Mouse (Mus musculus) hindbrain, embryonic 11.5 days (tissue): ENCODE measurements at regions not wholly inside any gene's neighbourhood (a gene's known extent, or its start where the extent isn't known, plus 50 kb on each side); places are given as distances from the start of the nearest gene placed in this dataset.
A peak's percentile ranks its signal among the peaks of the same experiment; 100 is the strongest.
"Not testable (repeated sequence)": the region's sequence is repeated elsewhere in the genome, so short reads cannot be mapped to it uniquely, and the experiment has no call there.

Source experiments
- ATAC-seq: fragments of 200-750 bp; cut with Nextera tagmentation; 2 replicates; pipeline ENCODE4 v1.8.0; 2017; ENCODE audit warnings: mild to moderate bottlenecking, moderate TSS enrichment, moderate library complexity; ENCODE audit not compliant: low FRiP score
- DNase-seq: peaks from one replicate; pipeline ENCODE4 v3.0.0-alpha.2; 2015; ENCODE audit warnings: low spot score
- H3K27ac ChIP-seq: fragments of 300-500 bp; sonication (generic); 2 replicates; pipeline ENCODE4 v1.5.1; 2014; ENCODE audit warnings: mild to moderate bottlenecking, low read depth, low read length
- H3K27me3 ChIP-seq: fragments of 300-500 bp; sonication (generic); 2 replicates; pipeline ENCODE4 v1.6.1; 2014; ENCODE audit warnings: mild to moderate bottlenecking, low read length, moderate library complexity, mixed read lengths; ENCODE audit not compliant: control insufficient read depth, insufficient read depth
- H3K36me3 ChIP-seq: fragments of 300-500 bp; sonication (generic); 2 replicates; pipeline ENCODE4 v1.6.1; 2014; ENCODE audit warnings: mild to moderate bottlenecking, low read length, moderate library complexity, mixed read lengths; ENCODE audit not compliant: control insufficient read depth, insufficient read depth
- H3K4me1 ChIP-seq: fragments of 300-500 bp; sonication (generic); replicated peaks from 2 replicates; pipeline ENCODE4 v1.6.1; 2014; ENCODE audit warnings: low read length, mixed read lengths; ENCODE audit not compliant: control insufficient read depth, insufficient read depth
- H3K4me2 ChIP-seq: fragments of 300-500 bp; sonication (generic); replicated peaks from 2 replicates; pipeline ENCODE4 v1.6.1; 2014; ENCODE audit warnings: mild to moderate bottlenecking, low read depth, low read length
- H3K4me3 ChIP-seq: fragments of 300-500 bp; sonication (generic); 2 replicates; pipeline ENCODE4 v1.5.1; 2014; ENCODE audit warnings: low read depth, low read length
- H3K9ac ChIP-seq: fragments of 300-500 bp; sonication (generic); 2 replicates; pipeline ENCODE4 v1.6.1; 2014; ENCODE audit warnings: low read depth, low read length
- H3K9me3 ChIP-seq: fragments of 300-500 bp; sonication (generic); 2 replicates; pipeline ENCODE4 v1.6.1; 2016; ENCODE audit warnings: low read length; ENCODE audit not compliant: control insufficient read depth
- WGBS: fragments of 180-500 bp; shearing (Covaris S2); extraction: QIAGEN DNeasy Blood & Tissue Kit; methylation state at CpG from one replicate; pipeline ENCODE4 v1.1.7; 2014; 5-methylcytosine and 5-hydroxymethylcytosine counted together

- Histone ChIP-seq H3K4me1 (no peaks in the 10 kb centered on the region), H3K4me3 (no peak overlapping the region), H3K36me3 (no peaks in the 10 kb centered on the region), H3K27me3 (no peaks in the 10 kb centered on the region), H3K9ac (no peak overlapping the region), H3K4me2 (no peak overlapping the region), H3K9me3 (no peaks in the 10 kb centered on the region), H3K27ac (no peak overlapping the region)
- ATAC-seq = no peak
- no peak for DNase-seq
- 62% methylated on average over 1 of the region's 1 CpGs for WGBS
These were observed 667.4 kb upstream of the Igfbp7 start for GRCm38 (mm10) chr5:78075203-78075602.

- 81% methylated on average over 4 of the region's 4 CpGs for WGBS
- no peak overlapping the region for H3K4me3 ChIP-seq
These were observed 624.9 kb upstream of the Igfbp7 start for GRCm38 (mm10) chr5:78032554-78033250.

GRCm38 (mm10) chr5:78017523-78017922, 609.7 kb upstream of the Igfbp7 start:
- H3K9me3 ChIP-seq = no peaks in the 10 kb centered on the region
- H3K4me1 ChIP-seq = no peaks in the 10 kb centered on the region
- no peak overlapping the region for H3K4me2 ChIP-seq
- DNase-seq (no peak), ATAC-seq (no peak)
- no peaks in the 10 kb centered on the region for H3K27me3 ChIP-seq
- WGBS = 86% methylated on average over 4 of the region's 4 CpGs
- H3K27ac ChIP-seq = no peak overlapping the region
- no peak overlapping the region for H3K4me3 ChIP-seq
- H3K36me3 ChIP-seq = no peaks in the 10 kb centered on the region
- H3K9ac ChIP-seq = no peak overlapping the region

More at GRCm38 (mm10) chr5:78032554-78033250, 624.9 kb upstream of the Igfbp7 start:
- no peak overlapping the region for H3K4me2 ChIP-seq
- DNase-seq = no peak
- H3K4me1 ChIP-seq = no peaks in the 10 kb centered on the region
- no peaks in the 10 kb centered on the region for H3K27me3 ChIP-seq
- no peaks in the 10 kb centered on the region for H3K9me3 ChIP-seq
- ATAC-seq = no peak
- no peak overlapping the region for H3K9ac ChIP-seq
- H3K27ac ChIP-seq = no peak overlapping the region
- H3K36me3 ChIP-seq = no peaks in the 10 kb centered on the region

- DNase-seq (peak; percentile 13), ATAC-seq (peak; percentile 71)
- Histone ChIP-seq H3K4me1 (no peaks in the 10 kb centered on the region), H3K4me2 (no peak overlapping the region), H3K9me3 (no peaks in the 10 kb centered on the region), H3K4me3 (no peak overlapping the region), H3K9ac (no peak overlapping the region), H3K36me3 (no peaks in the 10 kb centered on the region), H3K27me3 (no peaks in the 10 kb centered on the region), H3K27ac (no peak overlapping the region)
- 55% methylated on average over 10 of the region's 10 CpGs for WGBS
These were observed 578.7 kb upstream of the Igfbp7 start for GRCm38 (mm10) chr5:77986449-77987047.

GRCm38 (mm10) chr5:77985269-77985668, 577.4 kb upstream of the Igfbp7 start:
- Histone ChIP-seq H3K4me2 (no peak overlapping the region), H3K4me3 (no peak overlapping the region), H3K27me3 (no peaks in the 10 kb centered on the region), H3K36me3 (no peaks in the 10 kb centered on the region), H3K9me3 (no peaks in the 10 kb centered on the region), H3K9ac (no peak overlapping the region), H3K27ac (no peak overlapping the region), H3K4me1 (no peaks in the 10 kb centered on the region)
- no peak for DNase-seq
- ATAC-seq = peak; percentile 38; the same call in 1 of the 2 replicates
- 65% methylated on average over 1 of the region's 1 CpGs for WGBS

GRCm38 (mm10) chr5:77940021-77940420, 532.2 kb upstream of the Igfbp7 start:
- not testable (repeated sequence) for DNase-seq, H3K9me3 ChIP-seq, H3K4me1 ChIP-seq, H3K4me3 ChIP-seq, H3K4me2 ChIP-seq, H3K36me3 ChIP-seq, H3K27me3 ChIP-seq, H3K9ac ChIP-seq, H3K27ac ChIP-seq
- peak; percentile 64 for ATAC-seq
- 80% methylated on average over 4 of the region's 4 CpGs for WGBS

GRCm38 (mm10) chr5:77931874-77932273, 524.0 kb upstream of the Igfbp7 start:
- WGBS = 91% methylated on average over 2 of the region's 2 CpGs
- no peaks in the 10 kb centered on the region for H3K9me3 ChIP-seq
- no peak overlapping the region for H3K4me3 ChIP-seq
- H3K36me3 ChIP-seq = no peaks in the 10 kb centered on the region
- no peak overlapping the region for H3K4me2 ChIP-seq
- ATAC-seq (no peak), DNase-seq (no peak)
- no peak overlapping the region for H3K9ac ChIP-seq
- H3K27me3 ChIP-seq = no peaks in the 10 kb centered on the region
- no peak overlapping the region for H3K27ac ChIP-seq
- no peaks in the 10 kb centered on the region for H3K4me1 ChIP-seq

GRCm38 (mm10) chr5:77921186-77921585, 513.3 kb upstream of the Igfbp7 start:
- Histone ChIP-seq H3K27ac (no peak overlapping the region), H3K36me3 (no peaks in the 10 kb centered on the region), H3K27me3 (no peaks in the 10 kb centered on the region), H3K4me3 (no peak overlapping the region), H3K9me3 (no peaks in the 10 kb centered on the region), H3K9ac (no peak overlapping the region), H3K4me2 (no peak overlapping the region), H3K4me1 (no peaks in the 10 kb centered on the region)
- DNase-seq = no peak
- ATAC-seq = no peak
- whole genome bisulfite sequencing = 84% methylated on average over 2 of the region's 2 CpGs

GRCm38 (mm10) chr5:77917086-77917676, 509.3 kb upstream of the Igfbp7 start:
- Histone ChIP-seq H3K9me3 (no peaks in the 10 kb centered on the region), H3K9ac (no peak overlapping the region), H3K36me3 (no peaks in the 10 kb centered on the region), H3K27ac (no peak overlapping the region), H3K4me1 (no peaks in the 10 kb centered on the region), H3K27me3 (no peaks in the 10 kb centered on the region), H3K4me3 (no peak overlapping the region), H3K4me2 (no peak overlapping the region)
- peak; percentile 72 for ATAC-seq
- WGBS = 58% methylated on average over 7 of the region's 7 CpGs
- DNase-seq = peak; percentile 18
